Mouse (Mus musculus) C2C12 (cell line): Measurements from ENCODE around the gene Sds.

Experiments
- CEBPB ChIP-seq: IDR thresholded peaks from one replicate; pipeline ENCODE4 v1.6.1; 2011; ENCODE audit warnings: low read depth, mild to moderate bottlenecking, control low read depth, moderate library complexity
- CTCF ChIP-seq: IDR thresholded peaks from one replicate; pipeline ENCODE4 v1.5.1; 2011; ENCODE audit not compliant: control insufficient read depth, insufficient read depth, insufficient read length
- MAX ChIP-seq: IDR thresholded peaks from one replicate; pipeline ENCODE4 v1.6.1; 2011; ENCODE audit warnings: mild to moderate bottlenecking, control low read depth
- MYOD1 ChIP-seq: IDR thresholded peaks from one replicate; pipeline ENCODE4 v1.6.1; 2011; ENCODE audit warnings: low read depth; ENCODE audit not compliant: control insufficient read depth, insufficient read length
- MYOG ChIP-seq: IDR thresholded peaks from one replicate; pipeline ENCODE4 v1.6.1; 2011; ENCODE audit not compliant: control insufficient read depth, insufficient read length; ENCODE audit errors: extremely low read depth
- USF1 ChIP-seq: IDR thresholded peaks from one replicate; pipeline ENCODE4 v1.6.1; 2011; ENCODE audit warnings: low read depth, mild to moderate bottlenecking, control low read depth, moderate library complexity

DNA sequence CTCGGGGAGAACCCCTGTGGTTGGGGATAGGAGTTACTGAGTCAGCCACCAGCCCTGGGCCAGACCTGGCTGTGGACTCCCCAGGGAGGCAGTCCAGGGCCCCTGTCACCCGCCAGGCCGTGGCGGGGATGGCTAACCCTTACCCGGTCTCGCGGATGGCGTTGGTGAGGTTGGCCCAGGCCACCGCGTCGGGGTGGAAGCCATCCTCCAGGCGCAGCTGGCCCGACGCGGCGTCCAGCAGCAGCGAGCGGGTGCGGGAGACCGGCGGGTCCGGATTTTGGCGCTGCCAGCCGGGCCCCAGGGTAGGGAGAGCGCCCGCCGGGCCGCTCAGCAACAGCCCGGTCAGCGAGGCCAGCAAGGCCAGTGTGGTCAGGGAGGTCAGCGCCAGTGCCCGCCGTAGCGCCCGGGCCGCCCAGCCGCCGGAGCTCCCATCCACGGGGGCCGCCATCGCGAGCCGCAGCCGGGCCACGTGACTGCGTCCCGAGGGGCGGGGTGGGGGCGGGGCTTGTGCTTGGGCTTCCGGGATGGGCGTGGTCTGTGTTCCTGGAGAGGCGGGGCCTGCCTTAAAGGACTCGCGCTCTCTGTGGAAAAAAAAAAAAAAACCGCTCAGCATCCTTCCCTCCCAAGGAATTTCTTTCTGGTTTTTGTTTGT lies 26.9 kb downstream of the Sds start, which contains the start of gene Plbd2:
- no peak for TF ChIP-seq CTCF
- no peak for TF ChIP-seq CEBPB
- no peak for TF ChIP-seq MYOG
- TF ChIP-seq MAX = no peak
- TF ChIP-seq MYOD1 = no peak
- TF ChIP-seq USF1 = peak; percentile 81
